ENCODE assay signal across 18 mouse cellular contexts in genomic region chr17:90079003-90079402, GRCm38 (mm10).
DNase-seq lines count a peak whose midpoint lies in the region; ATAC-seq lines count a peak whose summit lies in the region.
"Had no signal": no experiment of that assay in that cellular context is flagged by ENCODE, and none has a peak within 500 bp of the region (broad histone marks: within the 10 kb centered on the region; RNA-seq: fewer than 3 reads in every experiment).

No protein-coding gene starts in this region.

- no peak overlapping the region for H3K9ac ChIP-seq in hindbrain, embryonic 16.5 days (ENCODE audit: low read depth, low read length)
- no peak overlapping the region for H3K9ac ChIP-seq in forebrain, embryonic 11.5 days (ENCODE audit: low read length)
- no peak overlapping the region for H3K9ac ChIP-seq in hindbrain, embryonic 13.5 days
- H3K9ac ChIP-seq in neural tube, embryonic 14.5 days (replicated peaks; ENCODE audit: low read depth, low read length), result no peak overlapping the region
- H3K9ac ChIP-seq: heart, embryonic 15.5 days; liver, embryonic 12.5 days had no signal

- H3K4me1 ChIP-seq in hindbrain, embryonic 10.5 days (replicated peaks), result peaks cover 10% of the 10 kb centered on the region
- H3K4me1 ChIP-seq in hindbrain, embryonic 16.5 days (ENCODE audit: control insufficient read depth, insufficient read depth, low read depth, low read length), result peaks cover 8% of the 10 kb centered on the region; the same call in 1 of the 2 replicates
- H3K4me1 ChIP-seq in forebrain, embryonic 11.5 days (replicated peaks; ENCODE audit: control insufficient read depth, insufficient read depth, low read length), result no peaks in the 10 kb centered on the region
- peaks cover 21% of the 10 kb centered on the region for H3K4me1 ChIP-seq in hindbrain, embryonic 13.5 days (replicated peaks)
- peaks cover 5% of the 10 kb centered on the region; the same call in 1 of the 2 replicates for H3K4me1 ChIP-seq in neural tube, embryonic 14.5 days (ENCODE audit: control insufficient read depth, insufficient read depth, low read length)
- H3K4me1 ChIP-seq: heart, embryonic 15.5 days; limb, embryonic 10.5 days; liver, embryonic 12.5 days; megakaryocyte, embryonic 14.5 days had no signal

- H3K36me3 ChIP-seq in hindbrain, embryonic 10.5 days, result no peaks in the 10 kb centered on the region
- H3K36me3 ChIP-seq in hindbrain, embryonic 16.5 days (ENCODE audit: control insufficient read depth, insufficient read depth, low read length), result no peaks in the 10 kb centered on the region
- H3K36me3 ChIP-seq in forebrain, embryonic 11.5 days (ENCODE audit: control insufficient read depth, insufficient read depth, low read length), result no peaks in the 10 kb centered on the region
- no peaks in the 10 kb centered on the region for H3K36me3 ChIP-seq in hindbrain, embryonic 13.5 days
- H3K36me3 ChIP-seq in neural tube, embryonic 14.5 days (ENCODE audit: control insufficient read depth, insufficient read depth, low read length), result no peaks in the 10 kb centered on the region
- H3K36me3 ChIP-seq: heart, embryonic 15.5 days; limb, embryonic 10.5 days; liver, embryonic 12.5 days had no signal

- no peaks in the 10 kb centered on the region for H3K9me3 ChIP-seq in hindbrain, embryonic 10.5 days
- no peaks in the 10 kb centered on the region for H3K9me3 ChIP-seq in hindbrain, embryonic 16.5 days (ENCODE audit: control insufficient read depth, low read length)
- no peaks in the 10 kb centered on the region for H3K9me3 ChIP-seq in forebrain, embryonic 11.5 days (ENCODE audit: control insufficient read depth, low read length)
- H3K9me3 ChIP-seq in hindbrain, embryonic 13.5 days, result no peaks in the 10 kb centered on the region
- H3K9me3 ChIP-seq in neural tube, embryonic 14.5 days (ENCODE audit: control insufficient read depth, low read length), result no peaks in the 10 kb centered on the region
- H3K9me3 ChIP-seq: heart, embryonic 15.5 days; limb, embryonic 10.5 days; liver, embryonic 12.5 days; megakaryocyte, embryonic 14.5 days had no signal

- no peak for ATAC-seq in hindbrain, embryonic 16.5 days
- ATAC-seq in forebrain, embryonic 11.5 days (replicated peaks; ENCODE audit: low FRiP score), result peak; percentile 72
- ATAC-seq in hindbrain, embryonic 13.5 days (ENCODE audit: low FRiP score), result peak; percentile 33; the same call in 1 of the 2 replicates
- peak; percentile 49; the same call in 1 of the 2 replicates for ATAC-seq in neural tube, embryonic 14.5 days (ENCODE audit: low read depth)
- ATAC-seq: liver, embryonic 12.5 days; lung, postnatal 0 days had no signal

- DNase-seq in hindbrain, embryonic 10.5 days (ENCODE audit: low spot score), result no peak
- DNase-seq in forebrain, embryonic 11.5 days (ENCODE audit: low spot score), result no peak
- no peak for DNase-seq in adrenal gland, postnatal 36 days
- DNase-seq in thymus, postnatal 36 days, result no peak
- no peak for DNase-seq in cerebellum, adult 11 months
- DNase-seq: cerebellum, adult 18-20 months; kidney, adult 8-10 months; kidney, postnatal 4 days; thymus, postnatal 25 days had no signal

- H3K27me3 ChIP-seq in hindbrain, embryonic 10.5 days (ENCODE audit: insufficient read depth, poor library complexity, severe bottlenecking), result no peaks in the 10 kb centered on the region
- H3K27me3 ChIP-seq in hindbrain, embryonic 16.5 days (replicated peaks; ENCODE audit: control insufficient read depth, insufficient read depth, low read length), result no peaks in the 10 kb centered on the region
- no peaks in the 10 kb centered on the region for H3K27me3 ChIP-seq in forebrain, embryonic 11.5 days (ENCODE audit: control insufficient read depth, insufficient read depth, low read length)
- H3K27me3 ChIP-seq in hindbrain, embryonic 13.5 days, result no peaks in the 10 kb centered on the region
- H3K27me3 ChIP-seq in neural tube, embryonic 14.5 days (ENCODE audit: control insufficient read depth, insufficient read depth, low read length), result no peaks in the 10 kb centered on the region
- H3K27me3 ChIP-seq: heart, embryonic 15.5 days; liver, embryonic 12.5 days; megakaryocyte, embryonic 14.5 days had no signal

- no peak overlapping the region for H3K4me3 ChIP-seq in hindbrain, embryonic 10.5 days
- H3K4me3 ChIP-seq in hindbrain, embryonic 16.5 days (ENCODE audit: low read length), result no peak overlapping the region
- H3K4me3 ChIP-seq in forebrain, embryonic 11.5 days (ENCODE audit: low read depth, low read length), result no peak overlapping the region
- no peak overlapping the region for H3K4me3 ChIP-seq in hindbrain, embryonic 13.5 days
- no peak overlapping the region for H3K4me3 ChIP-seq in neural tube, embryonic 14.5 days (ENCODE audit: low read depth, low read length)
- H3K4me3 ChIP-seq: heart, embryonic 15.5 days; limb, embryonic 10.5 days; liver, embryonic 12.5 days; megakaryocyte, embryonic 14.5 days had no signal

- peak overlapping the region; percentile 66; the same call in 1 of the 2 replicates for H3K27ac ChIP-seq in hindbrain, embryonic 10.5 days
- H3K27ac ChIP-seq in hindbrain, embryonic 16.5 days (ENCODE audit: low read depth, low read length), result no peak overlapping the region
- H3K27ac ChIP-seq in forebrain, embryonic 11.5 days (ENCODE audit: low read depth, low read length), result no peak overlapping the region
- H3K27ac ChIP-seq in hindbrain, embryonic 13.5 days, result peak overlapping the region; percentile 63
- H3K27ac ChIP-seq in neural tube, embryonic 14.5 days (ENCODE audit: low read depth, low read length), result peak overlapping the region; percentile 80
- H3K27ac ChIP-seq: heart, embryonic 15.5 days; limb, embryonic 10.5 days; liver, embryonic 12.5 days; stomach, postnatal 0 days had no signal

- 53% methylated on average over 6 of the region's 6 CpGs for WGBS in hindbrain, embryonic 10.5 days
- WGBS in hindbrain, embryonic 16.5 days, result 20% methylated on average over 6 of the region's 6 CpGs
- 45% methylated on average over 6 of the region's 6 CpGs for whole genome bisulfite sequencing in forebrain, embryonic 11.5 days
- WGBS in hindbrain, embryonic 13.5 days, result 31% methylated on average over 6 of the region's 6 CpGs
- WGBS in neural tube, embryonic 14.5 days, result 28% methylated on average over 6 of the region's 6 CpGs

- no peak overlapping the region for H3K4me2 ChIP-seq in hindbrain, embryonic 16.5 days (ENCODE audit: low read length)
- H3K4me2 ChIP-seq in forebrain, embryonic 11.5 days (ENCODE audit: low read depth, low read length, severe bottlenecking), result no peak overlapping the region
- H3K4me2 ChIP-seq in hindbrain, embryonic 13.5 days, result no peak overlapping the region
- no peak overlapping the region for H3K4me2 ChIP-seq in neural tube, embryonic 14.5 days (ENCODE audit: low read depth, low read length)
- H3K4me2 ChIP-seq: heart, embryonic 15.5 days; liver, embryonic 12.5 days had no signal

Comparison
In these comparisons a context has a peak if more than half of its experiments do, and no peak if none do; other contexts are left out.
1. H3K27ac ChIP-seq: peak in hindbrain, embryonic 10.5 days (single experiment), hindbrain, embryonic 13.5 days (single experiment) and neural tube, embryonic 14.5 days (single experiment); none in hindbrain, embryonic 16.5 days (single experiment) and forebrain, embryonic 11.5 days (single experiment).